Mouse (Mus musculus): ENCODE measurements around the gene Gabpb2.

Gabpb2 gene

GRCm38 (mm10) chr3:95217255-95218134 lies at the start of gene Gabpb2:
TSS of gene Gabpb2 (minus strand) at chr3:95217916.
- DNase-seq = peak; percentile 99

- DNase-seq = no peak
Observed at GRCm38 (mm10) chr3:95266052-95266451, 48.3 kb upstream of the Gabpb2 start.

GRCm38 (mm10) chr3:95264724-95265123 lies 47.0 kb upstream of the Gabpb2 start:
- no peak for DNase-seq

- peak; percentile 91 for DNase-seq
Observed at GRCm38 (mm10) chr3:95263089-95263739, 45.5 kb upstream of the Gabpb2 start.

- DNase-seq = no peak
Observed at GRCm38 (mm10) chr3:95261975-95262374, 44.3 kb upstream of the Gabpb2 start.

GRCm38 (mm10) chr3:95256931-95257330 lies 39.2 kb upstream of the Gabpb2 start:
- no peak for DNase-seq

GRCm38 (mm10) chr3:95250783-95251424 lies 33.2 kb upstream of the Gabpb2 start, which contains the start of gene Bnipl:
TSS of gene Bnipl (minus strand) at chr3:95251193.
- no peak for DNase-seq

GRCm38 (mm10) chr3:95250361-95250760 lies 32.6 kb upstream of the Gabpb2 start:
- DNase-seq = no peak

- no peak for DNase-seq
Observed at GRCm38 (mm10) chr3:95247660-95248336, 30.1 kb upstream of the Gabpb2 start.

GRCm38 (mm10) chr3:95246465-95247231 lies 28.9 kb upstream of the Gabpb2 start:
- no peak for DNase-seq

- DNase-seq = no peak
Observed at GRCm38 (mm10) chr3:95243086-95243485, 25.4 kb upstream of the Gabpb2 start.

GRCm38 (mm10) chr3:95241498-95241897 lies 23.8 kb upstream of the Gabpb2 start, which contains the start of gene Gm128:
TSS of gene Gm128 (minus strand) at chr3:95241598.
- no peak for DNase-seq

GRCm38 (mm10) chr3:95240900-95241299 lies 23.2 kb upstream of the Gabpb2 start:
- DNase-seq = no peak

GRCm38 (mm10) chr3:95239971-95240370 lies 22.3 kb upstream of the Gabpb2 start:
- no peak for DNase-seq

- no peak for DNase-seq
Observed at GRCm38 (mm10) chr3:95239022-95239421, 21.3 kb upstream of the Gabpb2 start.

GRCm38 (mm10) chr3:95237541-95238099 lies 19.9 kb upstream of the Gabpb2 start:
- no peak for DNase-seq

GRCm38 (mm10) chr3:95235386-95236301 lies 17.9 kb upstream of the Gabpb2 start:
- no peak for DNase-seq

GRCm38 (mm10) chr3:95233303-95233980 lies 15.7 kb upstream of the Gabpb2 start:
- no peak for DNase-seq

- DNase-seq = no peak
Observed at GRCm38 (mm10) chr3:95232771-95233170, 15.1 kb upstream of the Gabpb2 start.
